Mouse (Mus musculus): Measurements from ENCODE around the gene Gm20388. TPM values are rescaled to one million over a fixed set of nuclear protein-coding genes. Genes with fewer than 3 reads are reported as not detected.
"Not testable (repeated sequence)": the region's sequence is repeated elsewhere in the genome, so short reads cannot be mapped to it uniquely, and the experiment has no call there.

The Gm20388 gene
- polyA plus RNA-seq, 1 experiment from 2014 or later, result not detected

DNA sequence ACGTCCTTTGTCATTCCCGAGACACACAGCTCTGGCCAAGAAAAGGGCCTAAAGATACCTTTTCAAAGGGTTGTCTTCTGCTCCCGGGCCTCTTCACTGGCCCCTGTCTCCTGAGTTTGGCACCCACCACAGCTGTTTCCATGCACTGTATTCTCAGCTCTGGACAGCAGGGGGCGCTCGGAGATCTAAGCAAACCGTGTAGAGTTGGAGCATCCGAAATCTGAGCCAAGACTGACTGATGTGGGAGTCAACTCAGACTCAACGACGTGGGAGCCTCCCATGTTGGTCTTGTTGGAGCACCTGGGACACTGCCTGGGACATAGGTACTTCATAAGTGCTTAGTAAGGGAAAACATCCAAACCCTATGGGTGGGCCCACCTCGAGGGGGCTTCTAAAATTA, 767.8 kb downstream of the Gm20388 start:
- WGBS, result 10% methylated on average over 10 of the region's 10 CpGs
- H3K4me1 ChIP-seq (replicated peaks; ENCODE audit: control insufficient read depth, insufficient read depth, low read length), result no peaks in the 10 kb centered on the region; the same call in 1 of the 2 replicates
- no peaks in the 10 kb centered on the region for H3K27me3 ChIP-seq (replicated peaks; ENCODE audit: control insufficient read depth, insufficient read depth, low read length)
- no peak overlapping the region for H3K27ac ChIP-seq (ENCODE audit: low read depth, low read length)
- no peak overlapping the region for H3K9ac ChIP-seq (ENCODE audit: low read depth, low read length)
- ATAC-seq, result no peak
- H3K36me3 ChIP-seq (ENCODE audit: control insufficient read depth, insufficient read depth), result peaks cover 18% of the 10 kb centered on the region
- no peak overlapping the region for H3K4me3 ChIP-seq (ENCODE audit: low read depth, low read length)
- H3K9me3 ChIP-seq (ENCODE audit: control insufficient read depth), result no peaks in the 10 kb centered on the region
- peak; percentile 96 for TF ChIP-seq CTCF (IDR thresholded peaks at IDR 0.05; ENCODE audit: low read depth)
- H3K4me2 ChIP-seq (replicated peaks; ENCODE audit: low read depth), result no peak overlapping the region

DNA sequence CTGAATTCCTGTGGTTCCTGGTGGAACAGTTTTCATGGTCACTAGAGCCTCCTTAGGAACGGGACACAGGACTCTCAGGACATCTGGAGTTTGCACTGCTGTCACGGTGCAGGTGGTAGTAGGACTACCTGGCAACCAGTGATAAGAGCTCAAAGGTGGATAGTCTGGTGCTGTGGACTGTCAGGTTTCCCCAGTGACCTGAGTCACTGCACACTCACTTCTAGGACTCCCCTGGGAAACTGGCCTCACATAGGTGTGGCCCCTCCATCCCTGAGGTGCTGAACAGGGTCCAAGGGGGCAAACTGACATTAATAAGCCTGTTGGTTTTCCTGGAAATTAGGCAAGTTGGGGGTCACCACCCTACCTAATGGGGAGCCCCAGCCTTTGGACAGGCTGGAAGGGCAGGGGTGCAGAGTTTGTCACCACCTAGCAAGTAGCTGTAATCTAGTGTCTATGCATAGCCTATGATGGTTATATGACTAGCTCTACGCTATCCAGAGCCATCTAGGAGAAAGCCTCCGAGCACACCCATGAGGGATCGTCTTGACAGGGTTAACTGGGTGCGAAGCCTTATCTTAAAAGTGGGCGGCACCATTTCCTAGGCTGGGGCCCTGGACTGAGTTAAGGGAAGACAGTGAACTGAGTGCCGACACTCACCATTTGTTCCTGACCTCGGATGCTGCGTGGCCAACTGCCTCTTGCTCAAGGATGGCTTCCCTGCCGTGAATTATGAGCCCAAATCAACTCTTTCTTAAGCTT, 769.2 kb downstream of the Gm20388 start:
- Histone ChIP-seq H3K9ac (ENCODE audit: low read depth, low read length) (no peak overlapping the region), H3K4me3 (ENCODE audit: low read depth, low read length) (no peak overlapping the region), H3K4me2 (replicated peaks; ENCODE audit: low read depth) (peak overlapping the region; percentile 27; the same call in 1 of the 2 replicates), H3K4me1 (replicated peaks; ENCODE audit: control insufficient read depth, insufficient read depth, low read length) (peaks cover 8% of the 10 kb centered on the region), H3K27me3 (replicated peaks; ENCODE audit: control insufficient read depth, insufficient read depth, low read length) (no peaks in the 10 kb centered on the region), H3K27ac (ENCODE audit: low read depth, low read length) (peak overlapping the region; percentile 74), H3K9me3 (ENCODE audit: control insufficient read depth) (no peaks in the 10 kb centered on the region), H3K36me3 (ENCODE audit: control insufficient read depth, insufficient read depth) (peaks cover 9% of the 10 kb centered on the region; the same call in 1 of the 2 replicates)
- peak; percentile 87 for ATAC-seq
- WGBS, result 20% methylated on average over 11 of the region's 11 CpGs
- no peak for TF ChIP-seq CTCF (IDR thresholded peaks at IDR 0.05; ENCODE audit: low read depth)

DNA sequence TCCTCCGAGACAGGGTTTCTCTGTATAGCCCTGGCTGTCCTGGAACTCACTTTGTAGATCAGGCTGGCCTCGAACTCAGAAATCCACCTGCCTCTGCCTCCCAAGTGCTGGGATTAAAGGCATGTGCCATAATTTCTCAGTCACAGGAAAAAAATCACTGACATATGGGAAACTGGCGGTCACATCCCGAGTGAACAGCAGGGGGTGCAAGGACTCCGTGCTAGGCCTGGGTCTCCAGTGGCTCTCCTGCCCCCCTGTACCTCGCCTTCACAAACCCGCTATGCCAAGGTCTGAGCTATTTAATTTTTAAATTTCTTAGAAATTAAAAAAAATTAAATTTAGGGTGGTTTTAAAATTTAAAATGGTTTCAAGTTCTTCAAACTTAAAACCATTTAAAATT, 769.8 kb downstream of the Gm20388 start:
- TF ChIP-seq CTCF (IDR thresholded peaks at IDR 0.05; ENCODE audit: low read depth), result peak; percentile 82
- Histone ChIP-seq H3K4me2 (replicated peaks; ENCODE audit: low read depth) (0 out of 2 replicates have a peak overlapping the region, but pooled peaks have one; percentile 27), H3K27ac (ENCODE audit: low read depth, low read length) (peak overlapping the region; percentile 74; the same call in 1 of the 2 replicates), H3K4me1 (replicated peaks; ENCODE audit: control insufficient read depth, insufficient read depth, low read length) (peaks cover 14% of the 10 kb centered on the region)
- not testable (repeated sequence) for H3K36me3 ChIP-seq (ENCODE audit: control insufficient read depth, insufficient read depth); H3K9me3 ChIP-seq (ENCODE audit: control insufficient read depth); H3K4me3 ChIP-seq (ENCODE audit: low read depth, low read length); H3K9ac ChIP-seq (ENCODE audit: low read depth, low read length); ATAC-seq; H3K27me3 ChIP-seq (replicated peaks; ENCODE audit: control insufficient read depth, insufficient read depth, low read length)
- WGBS, result 37% methylated on average over 7 of the region's 7 CpGs

DNA sequence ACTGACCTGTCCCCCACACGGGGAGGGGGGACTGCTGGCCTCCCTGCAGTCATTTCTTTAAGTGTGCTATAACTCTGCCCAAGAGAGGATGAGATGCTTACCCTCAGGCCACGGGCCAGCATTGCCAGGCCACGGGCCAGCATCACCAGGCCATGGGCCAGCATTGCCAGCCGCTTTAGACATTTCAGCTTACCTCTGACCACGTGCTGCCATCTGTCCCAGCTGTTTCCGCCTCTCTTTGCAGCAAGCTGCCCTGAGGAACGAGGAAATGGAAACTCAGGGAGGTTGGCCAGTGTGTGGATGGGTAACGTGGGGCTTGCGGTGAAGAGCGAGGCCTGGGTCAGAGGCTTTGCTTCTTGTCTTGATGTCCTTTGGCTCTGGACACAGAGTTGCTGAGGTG, 770.5 kb downstream of the Gm20388 start:
- H3K36me3 ChIP-seq (ENCODE audit: control insufficient read depth, insufficient read depth), result peaks cover 4% of the 10 kb centered on the region; the same call in 1 of the 2 replicates
- no peak for ATAC-seq
- no peak overlapping the region for H3K27ac ChIP-seq (ENCODE audit: low read depth, low read length)
- no peak overlapping the region for H3K9ac ChIP-seq (ENCODE audit: low read depth, low read length)
- no peak overlapping the region for H3K4me3 ChIP-seq (ENCODE audit: low read depth, low read length)
- H3K27me3 ChIP-seq (replicated peaks; ENCODE audit: control insufficient read depth, insufficient read depth, low read length), result no peaks in the 10 kb centered on the region
- TF ChIP-seq CTCF (IDR thresholded peaks at IDR 0.05; ENCODE audit: low read depth), result no peak
- no peaks in the 10 kb centered on the region for H3K9me3 ChIP-seq (ENCODE audit: control insufficient read depth)
- WGBS, result 82% methylated on average over 10 of the region's 10 CpGs
- peaks cover 19% of the 10 kb centered on the region for H3K4me1 ChIP-seq (replicated peaks; ENCODE audit: control insufficient read depth, insufficient read depth, low read length)
- no peak overlapping the region for H3K4me2 ChIP-seq (replicated peaks; ENCODE audit: low read depth)

DNA sequence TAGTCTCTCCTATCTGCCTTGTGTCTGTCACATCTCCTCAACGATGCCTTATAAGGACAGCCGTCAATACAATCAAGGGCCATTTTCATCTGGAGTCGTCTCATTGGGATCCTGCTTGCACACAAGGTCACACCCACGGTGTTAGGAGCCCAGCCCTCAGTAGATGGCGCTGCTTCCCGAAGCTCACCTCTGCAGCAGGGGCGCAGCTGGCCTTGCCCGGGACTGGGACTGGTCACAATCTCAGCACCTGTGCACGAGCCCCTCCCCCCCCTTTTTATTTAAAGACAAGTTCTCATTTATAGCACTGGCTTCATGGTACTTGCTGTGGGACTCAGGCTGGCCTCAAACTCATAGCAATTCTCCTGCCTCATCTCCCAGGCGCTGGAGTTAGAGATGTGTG, 773.0 kb downstream of the Gm20388 start:
- ATAC-seq, result peak; percentile 46

DNA sequence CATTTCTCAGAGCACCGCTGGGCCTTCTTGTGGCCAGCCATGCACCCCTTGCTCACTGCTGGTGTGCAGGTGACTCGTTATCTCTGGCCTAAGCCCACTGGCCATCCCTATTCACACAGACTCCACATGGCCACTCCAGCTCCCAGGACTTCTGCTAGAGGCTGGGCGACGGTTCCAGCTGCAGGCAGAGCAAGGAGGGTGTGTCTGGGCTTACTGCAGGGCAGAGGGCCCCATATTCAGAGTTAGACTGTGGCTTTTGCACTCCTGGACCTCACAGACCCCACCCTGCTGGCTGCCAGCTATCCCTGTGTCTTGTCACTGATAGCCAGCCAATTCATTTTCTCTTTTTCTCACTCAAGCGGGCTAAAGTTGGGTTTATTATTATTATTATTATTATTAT, 773.4 kb downstream of the Gm20388 start:
- no peak overlapping the region for H3K9ac ChIP-seq (ENCODE audit: low read depth, low read length)
- peaks cover 19% of the 10 kb centered on the region for H3K4me1 ChIP-seq (replicated peaks; ENCODE audit: control insufficient read depth, insufficient read depth, low read length)
- H3K9me3 ChIP-seq (ENCODE audit: control insufficient read depth), result no peaks in the 10 kb centered on the region
- peak overlapping the region; percentile 84 for H3K27ac ChIP-seq (ENCODE audit: low read depth, low read length)
- no peak for TF ChIP-seq CTCF (IDR thresholded peaks at IDR 0.05; ENCODE audit: low read depth)
- H3K4me2 ChIP-seq (replicated peaks; ENCODE audit: low read depth), result peak overlapping the region; percentile 27; the same call in 1 of the 2 replicates
- no peaks in the 10 kb centered on the region for H3K36me3 ChIP-seq (ENCODE audit: control insufficient read depth, insufficient read depth)
- H3K4me3 ChIP-seq (ENCODE audit: low read depth, low read length), result no peak overlapping the region
- no peaks in the 10 kb centered on the region for H3K27me3 ChIP-seq (replicated peaks; ENCODE audit: control insufficient read depth, insufficient read depth, low read length)
- peak; percentile 43 for ATAC-seq
- WGBS, result 34% methylated on average over 5 of the region's 5 CpGs

More for the DNA sequence above, 773.0 kb downstream of the Gm20388 start:
- Histone ChIP-seq H3K27ac (ENCODE audit: low read depth, low read length) (peak overlapping the region; percentile 84), H3K4me1 (replicated peaks; ENCODE audit: control insufficient read depth, insufficient read depth, low read length) (peaks cover 19% of the 10 kb centered on the region), H3K9me3 (ENCODE audit: control insufficient read depth) (no peaks in the 10 kb centered on the region), H3K36me3 (ENCODE audit: control insufficient read depth, insufficient read depth) (no peaks in the 10 kb centered on the region), H3K27me3 (replicated peaks; ENCODE audit: control insufficient read depth, insufficient read depth, low read length) (no peaks in the 10 kb centered on the region), H3K4me2 (replicated peaks; ENCODE audit: low read depth) (peak overlapping the region; percentile 27; the same call in 1 of the 2 replicates), H3K4me3 (ENCODE audit: low read depth, low read length) (no peak overlapping the region), H3K9ac (ENCODE audit: low read depth, low read length) (no peak overlapping the region)
- WGBS, result 10% methylated on average over 10 of the region's 10 CpGs
- TF ChIP-seq CTCF (IDR thresholded peaks at IDR 0.05; ENCODE audit: low read depth), result peak; percentile 93
